Mouse (Mus musculus) MEL (cell line): ENCODE measurements at regions not wholly inside any gene's neighbourhood (a gene's known extent, or its start where the extent isn't known, plus 50 kb on each side); places are given as distances from the start of the nearest gene placed in this dataset.

Source experiments
- DNase-seq: peaks from one replicate; pipeline ENCODE4 v3.0.0; 2011; ENCODE audit warnings: low read depth, low spot score
- H3K27ac ChIP-seq: 2 replicates; pipeline ENCODE4 v1.5.1; 2012; ENCODE audit warnings: low read depth, mild to moderate bottlenecking, control low read depth, low read length, moderate library complexity; ENCODE audit not compliant: control insufficient read depth
- H3K27me3 ChIP-seq, 2 experiments: fragments of 150-350 bp in 1 of 2; sonication (generic) in 1 of 2; 2 replicates each; pipeline ENCODE4 v1.6.1; 2012; ENCODE audit warnings: low read length in 2 of 2, mild to moderate bottlenecking in 2 of 2, improper control_type of control experiment in 1 of 2, moderate library complexity in 1 of 2; ENCODE audit not compliant: insufficient read depth in 2 of 2, control insufficient read depth in 1 of 2
- H3K36me3 ChIP-seq, 2 experiments: 2 replicates each; pipeline ENCODE4 v1.6.1; 2012 to 2014; ENCODE audit warnings: low read length in 2 of 2, improper control_type of control experiment in 1 of 2, inconsistent platforms in 1 of 2, mild to moderate bottlenecking in 1 of 2; ENCODE audit not compliant: insufficient read depth in 2 of 2, control insufficient read depth in 1 of 2
- H3K4me1 ChIP-seq, 2 experiments: fragments of 150-350 bp in 1 of 2; sonication (generic) in 1 of 2; 2 replicates each; pipeline ENCODE4 v1.6.1; 2012; ENCODE audit warnings: low read length in 2 of 2, improper control_type of control experiment in 1 of 2, mild to moderate bottlenecking in 1 of 2; ENCODE audit not compliant: insufficient read depth in 2 of 2, control insufficient read depth in 1 of 2
- H3K4me3 ChIP-seq, 2 experiments: fragments of 150-350 bp in 1 of 2; sonication (generic) in 1 of 2; 2 replicates each; pipeline ENCODE4 v1.5.1; 2012; ENCODE audit warnings: low read depth in 2 of 2, low read length in 2 of 2, mild to moderate bottlenecking in 2 of 2, moderate library complexity in 2 of 2, control low read depth in 1 of 2, improper control_type of control experiment in 1 of 2; ENCODE audit not compliant: control insufficient read depth in 1 of 2, insufficient read depth in 1 of 2
- H3K79me2 ChIP-seq: 2 replicates; pipeline ENCODE4 v1.6.1; 2012; ENCODE audit warnings: mild to moderate bottlenecking, low read length, moderate library complexity; ENCODE audit not compliant: control insufficient read depth, poor library complexity, insufficient read depth
- H3K9ac ChIP-seq: 2 replicates; pipeline ENCODE4 v1.6.1; 2012; ENCODE audit warnings: low read depth, mild to moderate bottlenecking, control low read depth, low read length, moderate library complexity; ENCODE audit not compliant: control insufficient read depth, poor library complexity, severe bottlenecking
- H3K9me3 ChIP-seq: fragments of 150-350 bp; sonication (generic); replicated peaks from 2 replicates; pipeline ENCODE4 v1.6.1; 2012; ENCODE audit warnings: mild to moderate bottlenecking, low read length, improper control_type of control experiment, moderate library complexity; ENCODE audit not compliant: insufficient read depth
- CHD1 ChIP-seq: IDR thresholded peaks from 2 replicates; pipeline ENCODE4 v1.6.1; 2012; ENCODE audit warnings: low read depth, mild to moderate bottlenecking, inconsistent platforms, low read length, improper control_type of control experiment
- CTCF ChIP-seq, 3 experiments: IDR thresholded peaks in 2 of 3; conservative IDR thresholded peaks in 1 of 3; 2 replicates each; pipeline ENCODE4 v1.5.1; 2011 to 2012; ENCODE audit warnings: low read length in 3 of 3, low read depth in 2 of 3, mild to moderate bottlenecking in 2 of 3, improper control_type of control experiment in 1 of 3, inconsistent platforms in 1 of 3, mixed read lengths in 1 of 3, moderate library complexity in 1 of 3; ENCODE audit not compliant: control insufficient read depth in 1 of 3, insufficient read depth in 1 of 3, poor library complexity in 1 of 3, severe bottlenecking in 1 of 3
- ELF1 ChIP-seq: IDR thresholded peaks from 2 replicates; pipeline ENCODE4 v1.6.1; 2014; ENCODE audit warnings: low read depth, mild to moderate bottlenecking, inconsistent platforms, low read length, improper control_type of control experiment, moderate library complexity
- EP300 ChIP-seq, 2 experiments: IDR thresholded peaks; 2 replicates each; pipeline ENCODE4 v1.6.1; 2011; ENCODE audit warnings: improper control_type of control experiment in 2 of 2, low read length in 2 of 2, low read depth in 1 of 2, mild to moderate bottlenecking in 1 of 2
- ETS1 ChIP-seq: IDR thresholded peaks from 2 replicates; pipeline ENCODE4 v1.6.1; 2012; ENCODE audit warnings: low read depth, mild to moderate bottlenecking, inconsistent platforms, low read length, improper control_type of control experiment, moderate library complexity
- GATA1 ChIP-seq: IDR thresholded peaks from 2 replicates; pipeline ENCODE4 v1.6.1; 2011; ENCODE audit warnings: low read depth, low read length, improper control_type of control experiment
- HCFC1 ChIP-seq: IDR thresholded peaks from 2 replicates; pipeline ENCODE4 v1.6.1; 2012; ENCODE audit warnings: low read depth, mild to moderate bottlenecking, inconsistent platforms, low read length, improper control_type of control experiment, moderate library complexity
- JUND ChIP-seq: IDR thresholded peaks from 2 replicates; pipeline ENCODE4 v1.6.1; 2011; ENCODE audit warnings: low read depth, mild to moderate bottlenecking, improper control_type of control experiment, low read length
- KAT2A ChIP-seq: conservative IDR thresholded peaks from 2 replicates; pipeline ENCODE4 v1.6.1; 2012; ENCODE audit warnings: low read depth, low read length, improper control_type of control experiment, inconsistent platforms
- MAZ ChIP-seq: IDR thresholded peaks from 2 replicates; pipeline ENCODE4 v1.6.1; 2012; ENCODE audit warnings: low read depth, mild to moderate bottlenecking, inconsistent platforms, low read length, improper control_type of control experiment
- NRF1 ChIP-seq: IDR thresholded peaks from 2 replicates; pipeline ENCODE4 v1.6.1; 2014; ENCODE audit warnings: low read depth, mild to moderate bottlenecking, inconsistent platforms, low read length, improper control_type of control experiment, moderate library complexity; ENCODE audit not compliant: poor library complexity, insufficient read depth, severe bottlenecking
- POLR2A ChIP-seq, 2 experiments: IDR thresholded peaks; 2 replicates each; pipeline ENCODE4 v1.6.1; 2011 to 2012; ENCODE audit warnings: low read length in 2 of 2, mild to moderate bottlenecking in 2 of 2, control low read depth in 1 of 2, improper control_type of control experiment in 1 of 2, low read depth in 1 of 2, moderate library complexity in 1 of 2; ENCODE audit not compliant: control insufficient read depth in 1 of 2, insufficient read depth in 1 of 2, poor library complexity in 1 of 2
- POLR2AphosphoS5 ChIP-seq: IDR thresholded peaks from 2 replicates; pipeline ENCODE4 v1.6.1; 2012; ENCODE audit warnings: low read depth, borderline replicate concordance, mild to moderate bottlenecking, inconsistent platforms, low read length, moderate library complexity, mixed read lengths
- RCOR1 ChIP-seq: IDR thresholded peaks from 2 replicates; pipeline ENCODE4 v1.6.1; 2012; ENCODE audit warnings: low read depth, mild to moderate bottlenecking, inconsistent platforms, low read length, improper control_type of control experiment
- SIN3A ChIP-seq: IDR thresholded peaks from 2 replicates; pipeline ENCODE4 v1.6.1; 2012; ENCODE audit warnings: low read length, improper control_type of control experiment, inconsistent platforms
- TAL1 ChIP-seq: IDR thresholded peaks from 2 replicates; pipeline ENCODE4 v1.6.1; 2012; ENCODE audit warnings: mild to moderate bottlenecking, inconsistent platforms, low read length, moderate library complexity, mixed read lengths
- UBTF ChIP-seq: IDR thresholded peaks from 2 replicates; pipeline ENCODE4 v1.6.1; 2012; ENCODE audit warnings: low read depth, mild to moderate bottlenecking, inconsistent platforms, low read length, improper control_type of control experiment, moderate library complexity, borderline replicate concordance; ENCODE audit not compliant: insufficient read depth
- ZKSCAN1 ChIP-seq: IDR thresholded peaks from 2 replicates; pipeline ENCODE4 v1.6.1; 2012; ENCODE audit warnings: low read depth, mild to moderate bottlenecking, inconsistent platforms, low read length, improper control_type of control experiment, moderate library complexity
- ZMIZ1 ChIP-seq: IDR thresholded peaks from 2 replicates; pipeline ENCODE4 v1.6.1; 2012; ENCODE audit warnings: low read depth, mild to moderate bottlenecking, inconsistent platforms, low read length, improper control_type of control experiment, moderate library complexity

GRCm38 (mm10) chr3:39961836-39962640, 569.0 kb upstream of the Intu start:
- H3K79me2 ChIP-seq, result no peaks in the 10 kb centered on the region
- TF ChIP-seq JUND, result no peak
- TF ChIP-seq HCFC1, result no peak
- no peak for TF ChIP-seq GATA1
- TF ChIP-seq POLR2AphosphoS5, result no peak
- no peak for TF ChIP-seq TAL1
- no peak for TF ChIP-seq POLR2A (IDR thresholded peaks at IDR 0.05; ENCODE audit: control insufficient read depth in 1 of 2, insufficient read depth in 1 of 2, low read depth in 1 of 2, low read length in 2 of 2, poor library complexity in 1 of 2)
- no peak for TF ChIP-seq ELF1
- no peaks in the 10 kb centered on the region for H3K27me3 ChIP-seq
- H3K36me3 ChIP-seq, result no peaks in the 10 kb centered on the region
- H3K4me1 ChIP-seq, result no peaks in the 10 kb centered on the region
- H3K4me3 ChIP-seq, result no peak overlapping the region
- no peaks in the 10 kb centered on the region for H3K9me3 ChIP-seq
- DNase-seq, result no peak
- H3K9ac ChIP-seq, result no peak overlapping the region
- no peak overlapping the region for H3K27ac ChIP-seq

- Histone ChIP-seq H3K9ac (no peak overlapping the region), H3K4me3 (no peak overlapping the region), H3K27ac (no peak overlapping the region), H3K4me1 (no peaks in the 10 kb centered on the region), H3K36me3 (no peaks in the 10 kb centered on the region), H3K27me3 (no peaks in the 10 kb centered on the region), H3K79me2 (no peaks in the 10 kb centered on the region), H3K9me3 (no peaks in the 10 kb centered on the region)
- TF ChIP-seq KAT2A, result no peak
- no peak for DNase-seq
Observed at GRCm38 (mm10) chr3:39965431-39965830, 565.7 kb upstream of the Intu start.

GRCm38 (mm10) chr3:39966390-39966789, 564.7 kb upstream of the Intu start:
- H3K4me3 ChIP-seq, result no peak overlapping the region
- no peaks in the 10 kb centered on the region for H3K4me1 ChIP-seq
- no peaks in the 10 kb centered on the region for H3K9me3 ChIP-seq
- no peak for TF ChIP-seq UBTF
- no peak for TF ChIP-seq EP300 (IDR thresholded peaks at IDR 0.05; ENCODE audit: low read depth in 1 of 2, low read length in 2 of 2)
- TF ChIP-seq NRF1, result no peak
- no peak for TF ChIP-seq RCOR1
- TF ChIP-seq ZKSCAN1, result no peak
- TF ChIP-seq ZMIZ1, result no peak
- no peak for TF ChIP-seq SIN3A
- TF ChIP-seq MAZ, result no peak
- TF ChIP-seq TAL1, result no peak
- TF ChIP-seq ETS1, result no peak
- TF ChIP-seq CHD1, result no peak
- TF ChIP-seq POLR2A (IDR thresholded peaks at IDR 0.05; ENCODE audit: control insufficient read depth in 1 of 2, insufficient read depth in 1 of 2, low read depth in 1 of 2, low read length in 2 of 2, poor library complexity in 1 of 2), result no peak
- no peak for TF ChIP-seq CTCF (IDR thresholded peaks at IDR 0.05 in 2 of 3, conservative IDR thresholded peaks at IDR 0.05 in 1 of 3; ENCODE audit: control insufficient read depth in 1 of 3, insufficient read depth in 1 of 3, low read depth in 2 of 3, low read length in 3 of 3, poor library complexity in 1 of 3, severe bottlenecking in 1 of 3)
- TF ChIP-seq ELF1, result no peak
- no peak overlapping the region for H3K9ac ChIP-seq
- no peak overlapping the region for H3K27ac ChIP-seq
- H3K79me2 ChIP-seq, result no peaks in the 10 kb centered on the region
- no peaks in the 10 kb centered on the region for H3K27me3 ChIP-seq
- DNase-seq, result no peak
- no peaks in the 10 kb centered on the region for H3K36me3 ChIP-seq
